Mouse (Mus musculus) ES-Bruce4 (cell line): ENCODE data around the gene Cnot2.

Experiments
- CTCF ChIP-seq: IDR thresholded peaks from one replicate; pipeline ENCODE4 v1.8.1; 2011; ENCODE audit warnings: low read depth, low read length
- POLR2A ChIP-seq: IDR thresholded peaks from one replicate; pipeline ENCODE4 v1.8.1; 2011; ENCODE audit warnings: low read length; ENCODE audit not compliant: insufficient read depth

DNA sequence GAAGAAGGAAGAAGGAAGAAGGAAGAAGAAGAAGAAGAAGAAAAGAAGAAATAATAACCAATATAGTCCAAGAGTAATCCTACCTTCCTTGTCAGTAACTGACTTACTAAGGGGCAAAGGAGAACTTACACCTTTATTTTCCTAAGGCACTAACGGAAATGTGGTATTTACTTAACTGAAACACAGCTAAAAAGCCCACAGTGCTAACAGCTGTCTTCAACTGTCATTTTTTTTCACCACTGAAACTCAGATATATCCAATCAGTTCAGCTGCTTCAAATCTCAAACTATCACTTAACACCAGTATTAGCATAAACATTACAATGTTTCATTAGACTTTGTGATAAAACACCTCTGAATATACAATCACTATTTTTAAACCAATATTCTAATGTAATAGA is 22.1 kb downstream of the Cnot2 start:
- TF ChIP-seq CTCF (no peak), POLR2A (no peak)
